Mouse (Mus musculus) neural tube, embryonic 13.5 days (tissue): ENCODE measurements around the gene Vmn2r54. TPM values are rescaled to one million over a fixed set of nuclear protein-coding genes. Genes with fewer than 3 reads are reported as not detected.
"Not testable (repeated sequence)": the region's sequence is repeated elsewhere in the genome, so short reads cannot be mapped to it uniquely, and the experiment has no call there.

Experiments
- ATAC-seq: fragments of 200-750 bp; cut with Nextera tagmentation; 2 replicates; pipeline ENCODE4 v1.8.0; 2017; ENCODE audit warnings: low read depth, mild to moderate bottlenecking, moderate TSS enrichment, moderate library complexity
- H3K27ac ChIP-seq: fragments of 300-500 bp; sonication (generic); replicated peaks from 2 replicates; pipeline ENCODE4 v1.5.1; 2015; ENCODE audit warnings: moderate library complexity, mild to moderate bottlenecking, inconsistent platforms
- H3K27me3 ChIP-seq: fragments of 300-500 bp; sonication (generic); 2 replicates; pipeline ENCODE4 v1.6.1; 2015; ENCODE audit warnings: mild to moderate bottlenecking, inconsistent platforms
- H3K36me3 ChIP-seq: fragments of 300-500 bp; sonication (generic); 2 replicates; pipeline ENCODE4 v1.6.1; 2015; ENCODE audit warnings: mild to moderate bottlenecking, inconsistent platforms
- H3K4me1 ChIP-seq: fragments of 300-500 bp; sonication (generic); replicated peaks from 2 replicates; pipeline ENCODE4 v1.6.1; 2015; ENCODE audit warnings: inconsistent platforms
- H3K4me2 ChIP-seq: fragments of 300-500 bp; sonication (generic); 2 replicates; pipeline ENCODE4 v1.6.1; 2015; ENCODE audit warnings: inconsistent platforms, mild to moderate bottlenecking, moderate library complexity
- H3K4me3 ChIP-seq: fragments of 300-500 bp; sonication (generic); 2 replicates; pipeline ENCODE4 v1.5.1; 2015; ENCODE audit warnings: mild to moderate bottlenecking, inconsistent platforms
- H3K9ac ChIP-seq: fragments of 300-500 bp; sonication (generic); 2 replicates; pipeline ENCODE4 v1.6.1; 2015; ENCODE audit warnings: moderate library complexity, mild to moderate bottlenecking, inconsistent platforms
- H3K9me3 ChIP-seq: fragments of 300-500 bp; sonication (generic); 2 replicates; pipeline ENCODE4 v1.6.1; 2016; ENCODE audit warnings: inconsistent platforms
- WGBS: fragments of 180-500 bp; shearing (Covaris S2); methylation state at CpG from one replicate; pipeline ENCODE4 v1.1.7; 2015; 5-methylcytosine and 5-hydroxymethylcytosine counted together
- polyA plus RNA-seq: library from polyadenylated mRNA; unstranded; fragments of >200 nt; fragmentation: Nextera tagmentation; extraction: Ambion mirVana; gene quantifications from 2 replicates; pipeline ENCODE4 v1.2.1, GENCODE M21; 2015

Vmn2r54 gene
- polyA plus RNA-seq: not detected in 2 replicates

GRCm38 (mm10) chr7:12640219-12640618, at the start of gene Vmn2r54:
Gene Vmn2r54, minus strand, starts transcription at chr7:12640319.
- WGBS: 77% methylated on average over 3 of the region's 4 CpGs
- H3K9me3 ChIP-seq, H3K36me3 ChIP-seq, H3K27ac ChIP-seq, ATAC-seq, H3K4me2 ChIP-seq, H3K4me1 ChIP-seq, H3K27me3 ChIP-seq, H3K4me3 ChIP-seq, H3K9ac ChIP-seq: not testable (repeated sequence)

- not testable (repeated sequence) for H3K4me2 ChIP-seq, H3K4me1 ChIP-seq, H3K4me3 ChIP-seq, H3K9ac ChIP-seq, H3K36me3 ChIP-seq, H3K27ac ChIP-seq, ATAC-seq, H3K9me3 ChIP-seq, H3K27me3 ChIP-seq
- 90% methylated on average over 3 of the region's 3 CpGs for WGBS
Measured at GRCm38 (mm10) chr7:12684903-12685302, 44.8 kb upstream of the Vmn2r54 start, which contains the start of gene Vmn2r55. Gene Vmn2r55, minus strand, starts transcription at chr7:12685003.

GRCm38 (mm10) chr7:12608688-12609087, 31.4 kb downstream of the Vmn2r54 start, which contains the start of gene Vmn2r53:
Gene Vmn2r53, minus strand, starts transcription at chr7:12608788.
- no peaks in the 10 kb centered on the region for H3K27me3 ChIP-seq
- no peaks in the 10 kb centered on the region for H3K4me1 ChIP-seq
- no peak within 1 kb of the TSS for H3K9ac ChIP-seq
- H3K36me3 ChIP-seq: no peaks in the 10 kb centered on the region
- no peak within 1 kb of the TSS for H3K4me3 ChIP-seq
- ATAC-seq: no peak
- peaks cover 39% of the 10 kb centered on the region for H3K9me3 ChIP-seq
- no peak within 1 kb of the TSS for H3K27ac ChIP-seq
- H3K4me2 ChIP-seq: no peak within 1 kb of the TSS

Other genes starting within 250 kb of the Vmn2r54 start
- gene Zfp551, start 217.6 kb downstream of the Vmn2r54 start, polyA plus RNA-seq: 6.6 and 6.8 TPM in 2 replicates
- 42.3 and 43.9 TPM in 2 replicates for gene Zfp606, start 162.0 kb downstream of the Vmn2r54 start, polyA plus RNA-seq
- not detected in 2 replicates for gene 2900092C05Rik, start 127.8 kb downstream of the Vmn2r54 start, polyA plus RNA-seq
- gene Vmn2r53, start 31.5 kb downstream of the Vmn2r54 start, polyA plus RNA-seq: not detected in 2 replicates
- not detected in 2 replicates for gene Vmn2r55, start 44.7 kb upstream of the Vmn2r54 start, polyA plus RNA-seq
- gene Vmn2r56, start 94.7 kb upstream of the Vmn2r54 start, polyA plus RNA-seq: not detected in 2 replicates
- gene Zscan18, start 163.3 kb upstream of the Vmn2r54 start, polyA plus RNA-seq: 16.7 and 18.5 TPM in 2 replicates
- gene Zfp329, start 178.5 kb upstream of the Vmn2r54 start, polyA plus RNA-seq: 34.3 and 35.5 TPM in 2 replicates
- gene Zfp110, start 194.4 kb upstream of the Vmn2r54 start, polyA plus RNA-seq: 26.1 and 33.1 TPM in 2 replicates
- gene Zfp128, start 240.9 kb upstream of the Vmn2r54 start, polyA plus RNA-seq: 7.6 and 8.8 TPM in 2 replicates